Mouse (Mus musculus) liver, embryonic 12.5 days (tissue): ENCODE data around the gene Pnma1. TPM values are rescaled to one million over a fixed set of nuclear protein-coding genes. Genes with fewer than 3 reads are reported as not detected.

Experiments
- ATAC-seq: fragments of 200-750 bp; cut with Nextera tagmentation; 2 replicates; pipeline ENCODE4 v1.8.0; 2017; ENCODE audit warnings: moderate number of reproducible peaks, mild to moderate bottlenecking, moderate library complexity
- H3K27ac ChIP-seq: fragments of 300-500 bp; sonication (generic); 2 replicates; pipeline ENCODE4 v1.5.1; 2016; ENCODE audit warnings: mild to moderate bottlenecking
- H3K27me3 ChIP-seq: fragments of 300-500 bp; sonication (generic); replicated peaks from 2 replicates; pipeline ENCODE4 v1.6.1; 2016; ENCODE audit warnings: mild to moderate bottlenecking, moderate library complexity
- H3K36me3 ChIP-seq: fragments of 300-500 bp; sonication (generic); 2 replicates; pipeline ENCODE4 v1.6.1; 2016; ENCODE audit warnings: mild to moderate bottlenecking, moderate library complexity
- H3K4me1 ChIP-seq: fragments of 300-500 bp; sonication (generic); 2 replicates; pipeline ENCODE4 v1.6.1; 2016
- H3K4me2 ChIP-seq: fragments of 300-500 bp; sonication (generic); 2 replicates; pipeline ENCODE4 v1.6.1; 2016; ENCODE audit warnings: mild to moderate bottlenecking, moderate library complexity
- H3K4me3 ChIP-seq: fragments of 300-500 bp; sonication (generic); 2 replicates; pipeline ENCODE4 v1.5.1; 2016; ENCODE audit warnings: mild to moderate bottlenecking, moderate library complexity
- H3K9ac ChIP-seq: fragments of 300-500 bp; sonication (generic); 2 replicates; pipeline ENCODE4 v1.6.1; 2016; ENCODE audit warnings: mild to moderate bottlenecking, moderate library complexity
- H3K9me3 ChIP-seq: fragments of 300-500 bp; sonication (generic); replicated peaks from 2 replicates; pipeline ENCODE4 v1.6.1; 2016; ENCODE audit warnings: mild to moderate bottlenecking, moderate library complexity
- WGBS: fragments of 180-500 bp; shearing (Covaris S2); methylation state at CpG from one replicate; pipeline ENCODE4 v1.1.7; 2016; ENCODE audit not compliant: insufficient replicate concordance; 5-methylcytosine and 5-hydroxymethylcytosine counted together
- polyA plus RNA-seq: library from polyadenylated mRNA; unstranded; fragments of >200 nt; fragmentation: Nextera tagmentation; extraction: Ambion mirVana; gene quantifications from 2 replicates; pipeline ENCODE4 v1.2.1, GENCODE M21; 2016

Gene Pnma1
- polyA plus RNA-seq, 1 experiment from 2014 or later, result 0.20 TPM

DNA sequence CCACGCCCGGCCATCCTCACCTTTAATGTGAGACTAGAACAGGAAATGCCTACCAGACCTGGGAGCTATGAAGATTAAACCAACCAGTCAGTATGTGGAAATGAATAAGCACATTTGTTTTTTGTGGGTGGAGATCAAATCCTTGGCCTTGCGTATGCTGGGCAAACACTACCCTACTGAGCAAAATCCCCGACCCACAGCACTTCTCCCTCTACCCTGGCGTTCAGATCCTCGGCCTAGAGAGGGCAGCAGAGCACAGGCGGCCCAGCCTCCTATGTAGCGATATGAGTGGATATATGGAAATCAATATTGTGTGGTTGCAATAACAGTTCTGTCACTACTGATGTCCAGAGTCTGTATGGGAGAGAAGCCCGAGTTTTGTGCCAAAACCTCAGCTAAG lies 14.8 kb upstream of the Pnma1 start:
- no peak overlapping the region for H3K4me2 ChIP-seq
- 77% methylated on average over 9 of the region's 9 CpGs for WGBS
- peaks cover 57% of the 10 kb centered on the region for H3K4me1 ChIP-seq
- no peak overlapping the region for H3K4me3 ChIP-seq
- H3K36me3 ChIP-seq, result peaks cover 95% of the 10 kb centered on the region
- H3K9ac ChIP-seq, result no peak overlapping the region
- H3K27ac ChIP-seq, result peak overlapping the region; percentile 43; the same call in 1 of the 2 replicates
- no peaks in the 10 kb centered on the region for H3K9me3 ChIP-seq
- no peaks in the 10 kb centered on the region for H3K27me3 ChIP-seq
- no peak for ATAC-seq

DNA sequence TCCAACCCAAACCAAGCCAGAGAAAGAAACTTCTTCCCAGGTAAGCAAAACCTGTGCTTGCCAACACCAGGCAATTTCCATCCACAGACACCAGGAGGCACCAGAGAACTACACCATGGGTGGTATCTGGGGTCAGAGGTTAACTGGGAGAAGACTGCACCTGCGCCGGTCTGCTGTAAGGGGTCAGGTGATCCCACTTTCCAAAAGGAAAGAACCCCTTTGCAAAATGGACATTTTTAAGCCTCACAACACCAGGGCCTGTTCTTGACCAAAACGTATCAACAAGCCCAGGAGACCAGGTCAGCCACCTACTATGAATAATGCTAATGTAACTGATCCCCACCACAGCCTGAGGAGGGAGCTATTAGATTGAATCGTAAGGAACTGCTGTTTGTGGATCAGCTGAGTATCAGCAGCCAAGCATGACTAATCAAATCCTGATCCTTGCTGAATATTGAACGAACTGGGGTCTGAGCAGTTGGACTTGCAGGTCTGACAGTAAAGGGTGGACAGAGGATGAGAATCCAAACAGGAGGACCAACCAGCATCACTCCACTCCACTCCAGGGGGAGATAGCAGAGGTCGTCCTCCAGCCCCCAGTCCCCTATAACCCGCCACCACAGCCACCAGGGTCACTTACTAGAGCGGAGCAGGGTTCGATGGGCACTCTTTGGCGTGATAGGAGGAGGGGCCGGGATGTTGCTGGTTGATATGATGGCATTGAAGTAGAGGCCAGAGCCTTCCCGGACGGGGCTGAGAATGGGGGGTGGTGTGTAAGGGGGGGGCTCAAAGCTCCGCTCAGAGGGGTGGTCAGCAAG lies 13.5 kb upstream of the Pnma1 start:
- Histone ChIP-seq H3K4me3 (no peak overlapping the region), H3K27me3 (no peaks in the 10 kb centered on the region), H3K27ac (peak overlapping the region; percentile 80), H3K9ac (peak overlapping the region; percentile 47), H3K4me2 (peak overlapping the region; percentile 48), H3K36me3 (peaks cover 98% of the 10 kb centered on the region), H3K4me1 (peaks cover 50% of the 10 kb centered on the region), H3K9me3 (no peaks in the 10 kb centered on the region)
- 73% methylated on average over 14 of the region's 14 CpGs for WGBS
- peak; percentile 56 for ATAC-seq

DNA sequence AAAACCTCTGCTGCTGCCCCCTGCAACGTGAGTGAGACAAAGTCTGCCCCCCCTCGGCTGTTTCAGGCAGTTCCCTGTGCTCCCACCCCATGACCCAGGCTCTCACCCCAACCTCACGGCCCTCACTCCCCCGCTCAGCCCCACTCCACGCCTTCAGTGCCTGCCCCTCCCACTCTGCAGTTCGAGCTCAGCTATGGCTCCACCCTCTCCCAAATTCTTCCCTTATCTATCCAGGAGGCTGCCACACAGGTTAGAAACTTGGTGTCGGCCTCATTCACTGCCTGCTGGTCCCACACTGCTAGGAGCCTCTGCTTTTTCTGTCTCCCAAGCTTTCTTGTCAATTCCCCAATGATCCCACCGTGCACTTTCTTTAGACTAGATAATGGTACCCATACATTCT lies 12.8 kb upstream of the Pnma1 start:
- ATAC-seq, result peak; percentile 86
- H3K27ac ChIP-seq, result peak overlapping the region; percentile 80
- no peak overlapping the region for H3K4me3 ChIP-seq
- H3K27me3 ChIP-seq, result no peaks in the 10 kb centered on the region
- H3K9me3 ChIP-seq, result no peaks in the 10 kb centered on the region
- 41% methylated on average over 8 of the region's 8 CpGs for WGBS
- H3K9ac ChIP-seq, result peak overlapping the region; percentile 47
- H3K36me3 ChIP-seq, result peaks cover 98% of the 10 kb centered on the region
- H3K4me2 ChIP-seq, result peak overlapping the region; percentile 48
- H3K4me1 ChIP-seq, result peaks cover 43% of the 10 kb centered on the region

DNA sequence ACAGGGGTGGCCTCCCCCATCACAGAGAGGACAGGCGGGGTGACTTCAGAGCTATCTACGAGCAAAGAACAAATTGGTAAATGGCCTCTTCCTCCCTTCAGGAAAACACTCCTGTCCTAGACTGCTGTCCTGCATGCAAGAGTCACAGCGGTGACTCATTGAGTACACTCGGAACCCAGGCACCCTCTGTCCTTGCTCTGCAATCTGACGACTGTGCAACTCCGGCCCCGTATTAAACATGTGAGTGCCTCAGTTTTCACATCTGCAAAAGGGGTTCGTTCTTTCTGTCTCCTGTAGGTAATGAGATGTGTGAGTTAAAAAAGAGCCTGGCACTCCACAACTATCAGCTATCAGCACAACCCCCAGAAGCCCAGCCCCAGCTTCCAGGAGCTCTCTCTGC lies 12.2 kb upstream of the Pnma1 start:
- no peak overlapping the region for H3K4me3 ChIP-seq
- H3K27me3 ChIP-seq, result no peaks in the 10 kb centered on the region
- no peak for ATAC-seq
- H3K36me3 ChIP-seq, result peaks cover 98% of the 10 kb centered on the region
- H3K9me3 ChIP-seq, result no peaks in the 10 kb centered on the region
- H3K9ac ChIP-seq, result no peak overlapping the region
- H3K4me2 ChIP-seq, result no peak overlapping the region
- H3K4me1 ChIP-seq, result peaks cover 37% of the 10 kb centered on the region
- WGBS, result 92% methylated on average over 8 of the region's 8 CpGs
- H3K27ac ChIP-seq, result peak overlapping the region; percentile 80

DNA sequence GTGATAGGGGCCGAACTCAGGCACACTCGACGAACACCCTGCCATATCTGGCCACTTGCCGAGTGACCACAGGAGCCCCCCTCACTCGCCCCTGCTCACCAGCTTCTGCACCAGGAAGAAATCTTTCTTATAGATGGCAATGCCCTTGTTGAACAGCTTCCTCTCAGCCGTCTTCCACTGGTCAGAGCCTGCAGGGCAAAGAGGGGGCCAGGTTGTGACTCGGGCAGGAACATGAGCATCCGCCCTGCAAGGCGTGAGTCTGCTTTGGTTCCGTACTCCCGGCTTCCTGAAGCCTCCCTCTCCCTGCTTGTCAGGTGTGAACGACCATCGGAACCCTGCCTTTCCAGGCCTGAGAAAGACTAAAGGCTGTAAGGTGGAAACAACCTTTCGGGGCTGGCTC lies 9.9 kb upstream of the Pnma1 start:
- WGBS, result 85% methylated on average over 14 of the region's 14 CpGs
- ATAC-seq, result no peak
- no peaks in the 10 kb centered on the region for H3K27me3 ChIP-seq
- no peaks in the 10 kb centered on the region for H3K9me3 ChIP-seq
- H3K9ac ChIP-seq, result no peak overlapping the region
- H3K4me2 ChIP-seq, result no peak overlapping the region
- no peak overlapping the region for H3K27ac ChIP-seq
- peaks cover 43% of the 10 kb centered on the region for H3K4me1 ChIP-seq
- H3K4me3 ChIP-seq, result no peak overlapping the region
- H3K36me3 ChIP-seq, result peaks cover 98% of the 10 kb centered on the region

DNA sequence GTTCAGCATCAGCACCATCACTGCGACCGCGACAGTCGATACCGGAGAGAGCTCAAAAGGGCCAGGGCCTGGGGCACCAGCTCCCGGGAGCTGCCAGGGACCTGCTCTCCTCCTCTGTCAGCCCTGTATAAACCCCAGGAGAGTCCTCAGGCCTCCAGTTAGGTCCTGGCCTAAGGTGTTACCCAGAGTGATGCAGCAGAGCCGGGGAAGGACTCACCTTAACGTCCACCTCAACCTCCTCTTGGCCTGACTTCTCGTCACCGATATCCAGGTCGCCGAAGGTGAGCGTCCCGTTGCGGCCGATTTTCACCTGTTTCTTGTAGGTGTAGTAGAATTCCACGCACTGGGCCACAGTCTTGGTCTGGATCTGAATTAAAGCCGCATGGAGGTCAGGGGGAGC lies 7.9 kb upstream of the Pnma1 start:
- H3K4me2 ChIP-seq, result no peak overlapping the region
- H3K27ac ChIP-seq, result no peak overlapping the region
- H3K4me1 ChIP-seq, result peaks cover 46% of the 10 kb centered on the region
- H3K4me3 ChIP-seq, result no peak overlapping the region
- H3K9me3 ChIP-seq, result no peaks in the 10 kb centered on the region
- no peaks in the 10 kb centered on the region for H3K27me3 ChIP-seq
- ATAC-seq, result no peak
- H3K36me3 ChIP-seq, result peaks cover 99% of the 10 kb centered on the region
- H3K9ac ChIP-seq, result no peak overlapping the region
- 95% methylated on average over 18 of the region's 18 CpGs for WGBS

DNA sequence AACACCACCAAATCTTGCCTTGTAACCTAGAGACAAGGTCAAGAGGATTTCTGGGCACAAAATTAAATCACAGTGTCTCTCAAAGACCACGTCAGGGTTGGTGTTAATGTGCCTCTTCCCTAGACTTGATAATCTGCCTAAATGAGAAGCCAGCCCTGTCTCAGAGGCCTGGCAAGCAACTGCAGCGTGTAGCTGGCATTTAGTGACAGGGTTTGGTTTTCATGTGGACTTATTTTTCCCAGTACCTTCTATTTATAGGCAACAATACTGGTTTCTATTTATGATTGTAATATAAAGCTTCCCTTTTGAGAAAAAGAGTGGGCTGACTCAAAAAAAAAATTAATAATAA lies 7.2 kb upstream of the Pnma1 start:
- H3K4me3 ChIP-seq, result no peak overlapping the region
- H3K9ac ChIP-seq, result no peak overlapping the region
- no peaks in the 10 kb centered on the region for H3K27me3 ChIP-seq
- no peak overlapping the region for H3K4me2 ChIP-seq
- no peak for ATAC-seq
- WGBS, result 71% methylated on average over 2 of the region's 2 CpGs
- no peak overlapping the region for H3K27ac ChIP-seq
- no peaks in the 10 kb centered on the region for H3K9me3 ChIP-seq
- peaks cover 95% of the 10 kb centered on the region for H3K36me3 ChIP-seq
- H3K4me1 ChIP-seq, result peaks cover 47% of the 10 kb centered on the region

DNA sequence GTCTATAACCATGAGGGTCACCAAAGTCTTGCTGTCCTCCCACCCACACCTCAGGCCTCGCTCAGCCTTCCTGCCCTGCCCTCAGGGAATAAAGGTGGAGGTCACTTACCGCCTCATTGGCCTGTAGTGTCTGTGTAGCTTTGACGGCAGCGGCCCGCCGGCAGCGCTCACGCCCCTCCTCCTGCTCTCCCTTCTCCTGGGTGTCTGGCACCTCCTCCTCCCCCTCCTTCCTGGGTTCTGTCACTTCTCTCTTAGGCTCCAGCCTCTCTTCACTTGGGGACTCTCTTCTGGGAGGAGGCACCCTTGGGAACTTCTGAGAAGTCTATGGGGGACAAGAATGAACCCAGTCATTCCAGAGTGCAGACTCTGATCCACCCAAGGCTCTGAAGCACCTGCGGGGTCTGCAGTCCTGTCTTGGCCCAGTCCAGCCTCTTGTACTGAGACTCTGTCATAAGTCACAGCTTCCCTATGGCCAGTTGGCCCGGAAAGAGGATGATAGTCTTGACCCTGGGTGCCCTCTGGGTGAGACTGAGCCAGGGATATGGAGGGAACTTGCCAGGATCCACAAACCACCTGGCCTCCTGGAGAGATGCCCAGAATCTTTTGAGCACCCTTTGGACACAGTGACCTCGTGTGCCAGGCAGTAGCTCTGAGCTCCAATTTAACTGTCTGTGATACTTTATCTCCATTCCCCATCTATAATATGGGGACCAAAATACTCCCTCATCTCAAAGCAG lies 6.7 kb upstream of the Pnma1 start:
- ATAC-seq, result no peak
- Histone ChIP-seq H3K4me1 (peaks cover 52% of the 10 kb centered on the region), H3K9ac (no peak overlapping the region), H3K4me3 (no peak overlapping the region), H3K36me3 (peaks cover 95% of the 10 kb centered on the region), H3K27ac (no peak overlapping the region), H3K4me2 (no peak overlapping the region), H3K9me3 (no peaks in the 10 kb centered on the region), H3K27me3 (no peaks in the 10 kb centered on the region)
- WGBS, result 75% methylated on average over 11 of the region's 11 CpGs

DNA sequence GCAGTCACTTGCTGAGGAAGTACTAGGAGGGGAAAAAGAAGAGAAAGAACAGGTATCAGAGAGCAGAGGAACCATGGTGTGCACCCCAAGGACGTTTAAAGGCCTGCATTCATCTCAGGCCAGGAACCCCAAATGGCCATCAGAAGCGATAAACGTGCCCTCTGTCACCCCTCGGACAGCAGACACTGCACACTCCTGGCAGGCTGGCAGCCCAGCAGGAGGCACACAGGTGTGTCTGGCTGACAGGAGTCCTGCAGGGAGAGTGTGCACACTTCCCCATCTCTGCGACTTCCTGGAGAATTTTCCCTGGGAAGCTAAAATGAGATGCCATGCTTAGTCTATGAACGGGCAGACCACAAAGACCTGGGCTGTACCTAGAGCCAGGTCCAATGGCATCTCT lies 5.1 kb upstream of the Pnma1 start:
- Histone ChIP-seq H3K4me1 (peaks cover 66% of the 10 kb centered on the region), H3K9me3 (no peaks in the 10 kb centered on the region), H3K27ac (peak overlapping the region; percentile 94), H3K9ac (peak overlapping the region; percentile 73; the same call in 1 of the 2 replicates), H3K36me3 (peaks cover 87% of the 10 kb centered on the region), H3K4me2 (peak overlapping the region; percentile 65; the same call in 1 of the 2 replicates), H3K4me3 (0 out of 2 replicates have a peak overlapping the region, but pooled peaks have one; percentile 58), H3K27me3 (no peaks in the 10 kb centered on the region)
- WGBS, result 77% methylated on average over 6 of the region's 6 CpGs
- no peak for ATAC-seq

DNA sequence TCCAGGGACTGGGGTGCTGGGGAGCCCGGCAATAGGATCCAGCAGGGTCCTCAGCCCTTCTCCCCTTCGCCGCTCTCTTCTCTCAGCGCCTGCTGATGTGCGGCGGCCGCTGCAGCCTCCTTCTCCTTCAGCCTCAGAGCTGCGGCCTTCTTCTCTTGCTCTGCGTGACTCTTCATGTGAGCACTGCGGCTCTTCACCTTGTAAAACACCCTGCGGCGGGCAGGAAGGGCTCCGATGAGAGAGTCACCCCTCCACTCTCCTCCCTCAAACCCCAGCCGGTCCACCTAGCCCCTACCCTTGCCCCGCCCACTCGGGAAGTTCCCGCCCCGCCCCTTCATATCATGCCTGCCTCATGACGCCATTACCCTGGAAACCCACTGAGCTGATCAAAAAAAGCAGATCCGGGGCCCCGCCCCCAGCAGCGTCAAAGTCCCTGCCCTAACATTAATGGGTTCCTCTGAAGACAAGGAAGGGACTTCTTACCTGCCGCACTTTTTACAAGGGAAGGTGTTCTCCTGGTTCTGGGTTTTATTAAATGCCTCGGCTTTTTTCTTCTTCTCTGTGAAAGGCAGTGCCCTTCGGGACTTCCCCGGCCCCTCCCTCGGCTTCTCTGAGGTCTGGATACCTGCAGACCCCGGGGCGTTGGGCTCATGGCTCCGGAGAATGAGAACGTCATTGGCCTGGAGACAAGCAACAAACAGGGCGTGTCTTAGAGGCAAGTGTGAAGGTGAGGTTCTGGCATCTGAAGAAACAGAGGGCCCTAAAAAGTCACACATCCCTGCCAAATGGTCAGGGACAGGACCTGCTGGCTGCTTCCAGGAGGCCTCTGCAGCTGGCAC lies 4.3 kb upstream of the Pnma1 start:
- H3K27me3 ChIP-seq, result no peaks in the 10 kb centered on the region
- peak overlapping the region; percentile 65 for H3K4me2 ChIP-seq
- 59% methylated on average over 32 of the region's 32 CpGs for WGBS
- ATAC-seq, result peak; percentile 45
- H3K9me3 ChIP-seq, result no peaks in the 10 kb centered on the region
- peaks cover 74% of the 10 kb centered on the region for H3K4me1 ChIP-seq
- peak overlapping the region; percentile 58 for H3K4me3 ChIP-seq
- H3K36me3 ChIP-seq, result peaks cover 78% of the 10 kb centered on the region
- peak overlapping the region; percentile 73 for H3K9ac ChIP-seq
- peak overlapping the region; percentile 94 for H3K27ac ChIP-seq

DNA sequence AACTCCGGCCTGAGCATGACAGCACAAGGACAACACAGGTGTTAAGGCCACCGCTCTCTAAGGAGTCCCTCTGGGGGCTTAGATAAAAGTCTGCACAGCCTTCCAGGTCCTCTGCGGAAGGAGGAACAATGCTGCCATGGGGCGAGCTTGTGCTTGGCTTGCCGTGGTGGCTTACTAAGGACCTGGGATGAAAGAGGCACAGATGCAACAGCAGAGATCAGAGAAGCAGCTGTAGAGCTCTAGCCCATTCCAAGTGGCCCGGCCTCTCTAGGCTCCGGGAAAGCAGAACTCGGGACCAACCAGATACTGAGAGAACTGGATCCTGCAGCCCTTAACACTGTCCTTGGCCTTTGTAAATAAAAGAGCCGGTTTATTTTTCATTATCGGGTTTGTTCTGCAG lies 3.6 kb upstream of the Pnma1 start:
- Histone ChIP-seq H3K36me3 (peaks cover 72% of the 10 kb centered on the region), H3K9me3 (no peaks in the 10 kb centered on the region), H3K4me1 (peaks cover 81% of the 10 kb centered on the region), H3K27ac (peak overlapping the region; percentile 94), H3K4me2 (peak overlapping the region; percentile 65), H3K27me3 (no peaks in the 10 kb centered on the region), H3K4me3 (peak overlapping the region; percentile 58), H3K9ac (peak overlapping the region; percentile 73)
- ATAC-seq, result no peak
- 63% methylated on average over 10 of the region's 10 CpGs for WGBS
